Mouse (Mus musculus): ENCODE measurements around the gene Efemp1.

Efemp1 gene

GRCm38 (mm10) chr11:28853102-28853800 is at the start of gene Efemp1:
TSS of gene Efemp1 (plus strand) at chr11:28853204.
- peak; percentile 6 to 20 for DNase-seq

GRCm38 (mm10) chr11:28808685-28809084 is 44.3 kb upstream of the Efemp1 start:
- peak; percentile 20 to 36 for DNase-seq

- DNase-seq, result peak in 1 of 2 experiments; percentile 3
Observed at GRCm38 (mm10) chr11:28811874-28812273, 41.1 kb upstream of the Efemp1 start.

- no peak for DNase-seq
Observed at GRCm38 (mm10) chr11:28812564-28812963, 40.4 kb upstream of the Efemp1 start.

- no peak for DNase-seq
Observed at GRCm38 (mm10) chr11:28817405-28817804, 35.6 kb upstream of the Efemp1 start.

- DNase-seq, result no peak
Observed at GRCm38 (mm10) chr11:28826950-28827349, 26.1 kb upstream of the Efemp1 start.

- DNase-seq, result no peak
Observed at GRCm38 (mm10) chr11:28833809-28834208, 19.2 kb upstream of the Efemp1 start.

- DNase-seq, result no peak
Observed at GRCm38 (mm10) chr11:28835141-28835540, 17.9 kb upstream of the Efemp1 start.

GRCm38 (mm10) chr11:28849841-28850240 is 3.2 kb upstream of the Efemp1 start:
- DNase-seq, result no peak

GRCm38 (mm10) chr11:28851645-28852044 is 1.4 kb upstream of the Efemp1 start:
- DNase-seq, result no peak

- no peak for DNase-seq
Observed at GRCm38 (mm10) chr11:28852361-28852919, 564 bp upstream of the Efemp1 start.

GRCm38 (mm10) chr11:28859125-28859524 is 6.1 kb downstream of the Efemp1 start:
- DNase-seq, result no peak

GRCm38 (mm10) chr11:28869129-28869528 is 16.1 kb downstream of the Efemp1 start:
- no peak for DNase-seq

GRCm38 (mm10) chr11:28881381-28881976 is 28.5 kb downstream of the Efemp1 start:
- no peak for DNase-seq

GRCm38 (mm10) chr11:28883106-28883505 is 30.1 kb downstream of the Efemp1 start:
- no peak for DNase-seq

- DNase-seq, result no peak
Observed at GRCm38 (mm10) chr11:28889538-28889937, 36.5 kb downstream of the Efemp1 start.

- no peak for DNase-seq
Observed at GRCm38 (mm10) chr11:28891515-28891914, 38.5 kb downstream of the Efemp1 start.

GRCm38 (mm10) chr11:28899420-28899819 is 46.4 kb downstream of the Efemp1 start:
- peak in 1 of 2 experiments; percentile 4 for DNase-seq

GRCm38 (mm10) chr11:28904596-28904995 is 51.6 kb downstream of the Efemp1 start:
- no peak for DNase-seq

GRCm38 (mm10) chr11:28906288-28906687 is 53.3 kb downstream of the Efemp1 start:
- no peak for DNase-seq

GRCm38 (mm10) chr11:28908908-28909545 is 56.0 kb downstream of the Efemp1 start:
- DNase-seq, result no peak

GRCm38 (mm10) chr11:28912469-28913138 is 59.6 kb downstream of the Efemp1 start:
- no peak for DNase-seq

GRCm38 (mm10) chr11:28934449-28934848 is 81.4 kb downstream of the Efemp1 start:
- no peak for DNase-seq
